Mouse (Mus musculus) CD4-positive, CD25-positive, alpha-beta regulatory T cell (primary cell): ENCODE data around the gene Gm11214. TPM values are rescaled to one million over a fixed set of nuclear protein-coding genes. Genes with fewer than 3 reads are reported as not detected.

Experiments
- polyA plus RNA-seq: library from polyadenylated mRNA; unstranded; fragments of 100-300 nt; shearing (Covaris generic); gene quantifications from one replicate; pipeline ENCODE4 v1.2.1, GENCODE M21; 2017

The Gm11214 gene
- 0.60 TPM for polyA plus RNA-seq

DNA sequence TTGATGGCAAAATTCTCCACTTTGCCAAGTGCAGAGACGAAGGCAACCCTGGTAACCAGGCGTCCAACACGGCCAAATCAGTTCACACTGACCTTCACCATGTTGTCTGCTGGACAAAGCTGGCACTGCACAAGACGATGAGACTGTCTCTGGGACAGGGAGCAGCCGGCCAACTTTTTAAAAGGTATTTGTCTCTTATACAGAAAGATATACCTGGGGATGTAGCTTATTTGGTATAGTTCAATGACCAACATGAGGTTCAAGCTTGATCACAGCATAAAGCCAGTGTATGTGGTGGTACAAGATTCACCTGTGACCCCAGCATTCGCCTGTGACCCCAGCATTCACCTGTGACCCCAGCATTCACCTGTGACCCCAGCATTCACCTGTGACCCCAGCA lies at the start of gene Gm11214:
Gene Gm11214, minus strand, starts transcription at position 101 of the 400 bp plus-strand sequence.

DNA sequence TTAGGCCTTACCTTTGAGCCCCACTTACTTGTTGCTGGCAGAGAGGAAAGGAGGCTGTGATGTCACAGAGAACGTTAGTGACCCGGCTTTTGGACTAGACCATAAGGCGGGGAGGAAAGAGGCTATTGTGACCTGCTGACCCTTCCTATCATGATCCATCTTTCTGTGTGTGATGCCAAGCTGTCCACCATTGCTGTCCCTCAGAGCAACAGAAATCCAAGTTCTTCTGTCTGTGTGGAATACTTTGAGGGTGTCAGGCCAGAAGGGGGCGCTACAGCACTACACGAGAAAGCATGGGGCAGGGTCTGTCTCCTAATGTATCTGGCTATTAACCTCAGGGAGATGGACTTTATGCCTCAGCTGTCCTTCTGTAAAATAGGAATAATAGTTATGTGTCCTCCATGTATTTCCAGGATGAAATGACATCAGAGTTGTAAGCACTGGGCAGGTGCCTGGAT lies 40.8 kb downstream of the Gm11214 start, which contains the start of gene Tex48:
Gene Tex48, minus strand, starts transcription at position 51 of the 458 bp plus-strand sequence.

Other genes with a start within 250 kb of the Gm11214 start
- gene Whrn, start 167.4 kb downstream of the Gm11214 start, polyA plus RNA-seq, result 18.3 TPM
- 141 TPM for gene Atp6v1g1, start 118.6 kb downstream of the Gm11214 start, polyA plus RNA-seq
- 27.6 TPM for gene Tmem268, start 104.6 kb downstream of the Gm11214 start, polyA plus RNA-seq
- not detected for gene Gm11213, start 58.1 kb downstream of the Gm11214 start, polyA plus RNA-seq
- not detected for gene Tex48, start 41.0 kb downstream of the Gm11214 start, polyA plus RNA-seq
- gene Tnfsf15, start 81.7 kb upstream of the Gm11214 start, polyA plus RNA-seq, result 0.12 TPM
- 42.7 TPM for gene Tnfsf8, start 198.0 kb upstream of the Gm11214 start, polyA plus RNA-seq